Mouse (Mus musculus): Measurements from ENCODE around the gene H2-Eb2. TPM values are rescaled to one million over a fixed set of nuclear protein-coding genes. Genes with fewer than 3 reads are reported as not detected.

H2-Eb2 gene
- polyA plus RNA-seq, 1 experiment from 2014 or later: not detected

- DNase-seq: no peak
- Histone ChIP-seq H3K4me2 (ENCODE audit: low read depth, low read length) (no peak overlapping the region), H3K27me3 (ENCODE audit: insufficient read depth, low read length) (no peaks in the 10 kb centered on the region), H3K9me3 (ENCODE audit: low read length) (no peaks in the 10 kb centered on the region), H3K27ac (ENCODE audit: low read depth) (no peak overlapping the region), H3K4me1 (ENCODE audit: insufficient read depth) (no peaks in the 10 kb centered on the region), H3K9ac (replicated peaks) (no peak overlapping the region), H3K4me3 (ENCODE audit: low read depth, low read length) (no peak overlapping the region), H3K36me3 (replicated peaks; ENCODE audit: insufficient read depth, low read length) (no peaks in the 10 kb centered on the region)
- TF ChIP-seq CTCF (IDR thresholded peaks at IDR 0.05; ENCODE audit: low read depth) (no peak), EP300 (IDR thresholded peaks at IDR 0.05; ENCODE audit: low read depth) (no peak)
- 21% methylated on average over 3 of the region's 3 CpGs for WGBS (ENCODE audit: insufficient replicate concordance)
- ATAC-seq: no peak
Measured at GRCm38 (mm10) chr17:34340619-34341402, 15.3 kb downstream of the H2-Eb2 start.

- Histone ChIP-seq H3K4me3 (ENCODE audit: low read depth, low read length) (no peak overlapping the region), H3K9ac (replicated peaks) (no peak overlapping the region), H3K4me2 (ENCODE audit: low read depth, low read length) (no peak overlapping the region), H3K4me1 (ENCODE audit: insufficient read depth) (no peaks in the 10 kb centered on the region), H3K27me3 (ENCODE audit: insufficient read depth, low read length) (peaks cover 3% of the 10 kb centered on the region; the same call in 1 of the 2 replicates), H3K36me3 (replicated peaks; ENCODE audit: insufficient read depth, low read length) (no peaks in the 10 kb centered on the region), H3K9me3 (ENCODE audit: low read length) (no peaks in the 10 kb centered on the region), H3K27ac (ENCODE audit: low read depth) (no peak overlapping the region)
- no peak for TF ChIP-seq CTCF (IDR thresholded peaks at IDR 0.05; ENCODE audit: low read depth)
- no peak for TF ChIP-seq EP300 (IDR thresholded peaks at IDR 0.05; ENCODE audit: low read depth)
- 73% methylated on average over 4 of the region's 4 CpGs for WGBS (ENCODE audit: insufficient replicate concordance)
- DNase-seq (no peak), ATAC-seq (no peak)
Measured at GRCm38 (mm10) chr17:34344882-34345281, 19.4 kb downstream of the H2-Eb2 start.

GRCm38 (mm10) chr17:34345486-34345885 is 20.0 kb downstream of the H2-Eb2 start:
- Histone ChIP-seq H3K9me3 (ENCODE audit: low read length) (no peaks in the 10 kb centered on the region), H3K36me3 (replicated peaks; ENCODE audit: insufficient read depth, low read length) (no peaks in the 10 kb centered on the region), H3K4me1 (ENCODE audit: insufficient read depth) (no peaks in the 10 kb centered on the region), H3K9ac (replicated peaks) (no peak overlapping the region), H3K27ac (ENCODE audit: low read depth) (no peak overlapping the region), H3K27me3 (ENCODE audit: insufficient read depth, low read length) (peaks cover 4% of the 10 kb centered on the region; the same call in 1 of the 2 replicates), H3K4me2 (ENCODE audit: low read depth, low read length) (no peak overlapping the region), H3K4me3 (ENCODE audit: low read depth, low read length) (no peak overlapping the region)
- TF ChIP-seq CTCF (IDR thresholded peaks at IDR 0.05; ENCODE audit: low read depth) (no peak), EP300 (IDR thresholded peaks at IDR 0.05; ENCODE audit: low read depth) (no peak)
- 70% methylated on average over 7 of the region's 7 CpGs for WGBS (ENCODE audit: insufficient replicate concordance)
- DNase-seq (no peak), ATAC-seq (no peak)

DNA sequence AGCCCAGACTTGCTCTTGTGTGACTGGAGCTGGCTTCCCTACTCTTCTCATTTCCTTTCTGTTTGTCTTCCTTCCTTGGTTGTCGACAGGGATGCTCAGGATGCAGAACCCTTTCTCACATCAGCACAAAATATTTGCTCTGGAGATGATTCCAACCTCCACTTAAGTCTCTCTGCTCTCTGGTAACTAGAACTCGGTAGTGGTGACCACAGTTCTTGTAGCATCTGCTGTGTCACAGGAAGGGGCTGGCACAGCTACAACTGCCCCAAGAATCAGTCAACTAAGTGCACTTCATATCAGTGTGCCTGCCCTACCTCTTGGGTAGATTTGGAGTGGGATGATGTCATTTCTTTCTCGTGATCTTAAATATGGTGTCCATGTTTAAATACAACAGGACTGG is 20.6 kb downstream of the H2-Eb2 start:
- peaks cover 4% of the 10 kb centered on the region; the same call in 1 of the 2 replicates for H3K27me3 ChIP-seq (ENCODE audit: insufficient read depth, low read length)
- no peaks in the 10 kb centered on the region for H3K4me1 ChIP-seq (ENCODE audit: insufficient read depth)
- no peak overlapping the region for H3K27ac ChIP-seq (ENCODE audit: low read depth)
- H3K4me2 ChIP-seq (ENCODE audit: low read depth, low read length): no peak overlapping the region
- ATAC-seq: no peak
- H3K36me3 ChIP-seq (replicated peaks; ENCODE audit: insufficient read depth, low read length): no peaks in the 10 kb centered on the region
- 33% methylated on average over 3 of the region's 3 CpGs for WGBS (ENCODE audit: insufficient replicate concordance)
- no peak for DNase-seq
- no peak overlapping the region for H3K4me3 ChIP-seq (ENCODE audit: low read depth, low read length)
- TF ChIP-seq CTCF (IDR thresholded peaks at IDR 0.05; ENCODE audit: low read depth) (no peak), EP300 (IDR thresholded peaks at IDR 0.05; ENCODE audit: low read depth) (no peak)
- no peaks in the 10 kb centered on the region for H3K9me3 ChIP-seq (ENCODE audit: low read length)
- H3K9ac ChIP-seq (replicated peaks): no peak overlapping the region

GRCm38 (mm10) chr17:34347606-34348308 is 22.3 kb downstream of the H2-Eb2 start:
- DNase-seq: peak; percentile 62
- Histone ChIP-seq H3K27me3 (ENCODE audit: insufficient read depth, low read length) (peaks cover 4% of the 10 kb centered on the region; the same call in 1 of the 2 replicates), H3K36me3 (replicated peaks; ENCODE audit: insufficient read depth, low read length) (no peaks in the 10 kb centered on the region), H3K9ac (replicated peaks) (no peak overlapping the region), H3K27ac (ENCODE audit: low read depth) (no peak overlapping the region), H3K4me2 (ENCODE audit: low read depth, low read length) (no peak overlapping the region), H3K9me3 (ENCODE audit: low read length) (no peaks in the 10 kb centered on the region), H3K4me1 (ENCODE audit: insufficient read depth) (no peaks in the 10 kb centered on the region), H3K4me3 (ENCODE audit: low read depth, low read length) (no peak overlapping the region)
- WGBS (ENCODE audit: insufficient replicate concordance): 25% methylated on average over 6 of the region's 6 CpGs
- ATAC-seq: peak; percentile 57; the same call in 1 of the 2 replicates
- TF ChIP-seq CTCF (IDR thresholded peaks at IDR 0.05; ENCODE audit: low read depth) (no peak), EP300 (IDR thresholded peaks at IDR 0.05; ENCODE audit: low read depth) (no peak)

GRCm38 (mm10) chr17:34349429-34349828 is 24.0 kb downstream of the H2-Eb2 start:
- ATAC-seq: no peak
- H3K9ac ChIP-seq (replicated peaks): no peak overlapping the region
- H3K9me3 ChIP-seq (ENCODE audit: low read length): no peaks in the 10 kb centered on the region
- no peak overlapping the region for H3K4me3 ChIP-seq (ENCODE audit: low read depth, low read length)
- TF ChIP-seq CTCF (IDR thresholded peaks at IDR 0.05; ENCODE audit: low read depth): peak; percentile 92
- no peak for TF ChIP-seq EP300 (IDR thresholded peaks at IDR 0.05; ENCODE audit: low read depth)
- H3K4me2 ChIP-seq (ENCODE audit: low read depth, low read length): no peak overlapping the region
- H3K27ac ChIP-seq (ENCODE audit: low read depth): no peak overlapping the region
- H3K4me1 ChIP-seq (ENCODE audit: insufficient read depth): peaks cover 1% of the 10 kb centered on the region
- peaks cover 4% of the 10 kb centered on the region; the same call in 1 of the 2 replicates for H3K27me3 ChIP-seq (ENCODE audit: insufficient read depth, low read length)
- 0% methylated on average over 4 of the region's 4 CpGs for WGBS (ENCODE audit: insufficient replicate concordance)
- no peaks in the 10 kb centered on the region for H3K36me3 ChIP-seq (replicated peaks; ENCODE audit: insufficient read depth, low read length)
- peak; percentile 83 for DNase-seq
